Mouse (Mus musculus) left cerebral cortex, postnatal 10 days (tissue): ENCODE results near the gene C2cd6. TPM values are rescaled to one million over a fixed set of nuclear protein-coding genes. Genes with fewer than 3 reads are reported as not detected.

ENCODE experiments used
- total RNA-seq, 2 experiments: library from RNA; stranded (reverse); gene quantifications; 2 replicates each; pipeline ENCODE4 v1.2.3; 2021

Gene C2cd6
- total RNA-seq, 2 experiments from 2014 or later: 0.15 TPM; not detected in 1

Other genes with a start within 250 kb of the C2cd6 start
- 100 to 1,000 TPM; 145 to 154 TPM for gene Trak2, start 121.5 kb downstream of the C2cd6 start, total RNA-seq
- gene Stradb, start 121.4 kb downstream of the C2cd6 start, total RNA-seq: 10 to 100 TPM; 78.9 to 89.0 TPM
- gene Tmem237, start 25.5 kb upstream of the C2cd6 start, total RNA-seq: 10 to 100 TPM; 36.4 to 39.2 TPM
- under 1 TPM; 0.92 to 0.95 TPM for gene Mpp4, start 68.5 kb upstream of the C2cd6 start, total RNA-seq
- gene Als2, start 142.3 kb upstream of the C2cd6 start, total RNA-seq: 10 to 100 TPM; 34.2 to 34.3 TPM
- under 1 TPM; 0.45 to 0.60 TPM for gene Cdk15, start 162.0 kb upstream of the C2cd6 start, total RNA-seq